In genomic region chr10:59322271-59322670, GRCm38 (mm10) we compare ENCODE assay signal across 8 mouse cellular contexts. TPM values are rescaled to one million over a fixed set of nuclear protein-coding genes. Genes with fewer than 3 reads are reported as not detected.
A peak's percentile ranks its signal among the peaks of the same experiment; 100 is the strongest.
DNase-seq lines count a peak whose midpoint lies in the region; ATAC-seq and TF ChIP-seq lines count a peak whose summit lies in the region.

No protein-coding gene starts in this region.

- H3K9me3 ChIP-seq in lung, postnatal 0 days (ENCODE audit: low read length): no peaks in the 10 kb centered on the region
- no peaks in the 10 kb centered on the region for H3K9me3 ChIP-seq in forebrain, embryonic 13.5 days (replicated peaks)
- H3K9me3 ChIP-seq in limb, embryonic 14.5 days (ENCODE audit: control insufficient read depth, low read length): no peaks in the 10 kb centered on the region

- no peak overlapping the region for H3K9ac ChIP-seq in lung, postnatal 0 days (replicated peaks; ENCODE audit: low read depth)
- H3K9ac ChIP-seq in forebrain, embryonic 13.5 days: peak overlapping the region; percentile 54
- H3K9ac ChIP-seq in limb, embryonic 14.5 days (ENCODE audit: low read depth, low read length, severe bottlenecking): no peak overlapping the region

- no peak for TF ChIP-seq EP300 in lung, postnatal 0 days (IDR thresholded peaks at IDR 0.05)

- no peaks in the 10 kb centered on the region for H3K36me3 ChIP-seq in lung, postnatal 0 days (ENCODE audit: insufficient read depth, low read length)
- no peaks in the 10 kb centered on the region for H3K36me3 ChIP-seq in forebrain, embryonic 13.5 days (ENCODE audit: poor library complexity, severe bottlenecking)
- no peaks in the 10 kb centered on the region for H3K36me3 ChIP-seq in limb, embryonic 14.5 days (ENCODE audit: control insufficient read depth, insufficient read depth, low read length)

- 64% methylated on average over 4 of the region's 4 CpGs for WGBS in lung, postnatal 0 days
- 57% methylated on average over 4 of the region's 4 CpGs for WGBS in forebrain, embryonic 13.5 days
- 51% methylated on average over 4 of the region's 4 CpGs for WGBS in limb, embryonic 14.5 days
- 64% methylated on average over 4 of the region's 4 CpGs for WGBS in olfactory bulb, adult 2 months

- no peak for TF ChIP-seq CTCF in lung, postnatal 0 days (IDR thresholded peaks at IDR 0.05)
- TF ChIP-seq CTCF in olfactory bulb, adult 2 months (IDR thresholded peaks at IDR 0.05; ENCODE audit: insufficient read depth, low read depth, low read length): no peak

- H3K4me2 ChIP-seq in lung, postnatal 0 days (replicated peaks; ENCODE audit: low read depth, low read length): no peak overlapping the region
- peak overlapping the region; percentile 87 for H3K4me2 ChIP-seq in forebrain, embryonic 13.5 days
- peak overlapping the region; percentile 73 for H3K4me2 ChIP-seq in limb, embryonic 14.5 days (replicated peaks; ENCODE audit: low read depth, low read length, severe bottlenecking)

- no peak for ATAC-seq in lung, postnatal 0 days
- no peak for ATAC-seq in forebrain, embryonic 13.5 days
- no peak for ATAC-seq in limb, embryonic 14.5 days (ENCODE audit: low FRiP score, low read depth)

- peaks cover 5% of the 10 kb centered on the region; the same call in 1 of the 2 replicates for H3K4me1 ChIP-seq in lung, postnatal 0 days (ENCODE audit: insufficient read depth, low read depth, low read length)
- H3K4me1 ChIP-seq in forebrain, embryonic 13.5 days: peaks cover 31% of the 10 kb centered on the region
- H3K4me1 ChIP-seq in limb, embryonic 14.5 days (ENCODE audit: control insufficient read depth, insufficient read depth, low read length): peaks cover 19% of the 10 kb centered on the region
- H3K4me1 ChIP-seq in olfactory bulb, adult 2 months (ENCODE audit: control insufficient read depth, insufficient read depth, low read length): no peaks in the 10 kb centered on the region

- no peaks in the 10 kb centered on the region for H3K27me3 ChIP-seq in lung, postnatal 0 days (replicated peaks; ENCODE audit: insufficient read depth, low read length)
- no peaks in the 10 kb centered on the region for H3K27me3 ChIP-seq in forebrain, embryonic 13.5 days
- no peaks in the 10 kb centered on the region for H3K27me3 ChIP-seq in limb, embryonic 14.5 days (ENCODE audit: control insufficient read depth, insufficient read depth, low read length)

- no peak for DNase-seq in lung, postnatal 0 days (ENCODE audit: low spot score)
- no peak for DNase-seq in lung, adult 18-20 months
- no peak for DNase-seq in limb, embryonic 14.5 days (ENCODE audit: low spot score)
- DNase-seq in left cerebral cortex, adult 18-20 months (ENCODE audit: low spot score in 2 of 2): no peak
- no peak for DNase-seq in cerebellum, adult 18-20 months
- no peak for DNase-seq in right cerebral cortex, postnatal 4 days

- peak overlapping the region; percentile 86; the same call in 1 of the 2 replicates for H3K4me3 ChIP-seq in lung, postnatal 0 days (ENCODE audit: low read depth, low read length)
- no peak overlapping the region for H3K4me3 ChIP-seq in forebrain, embryonic 13.5 days
- H3K4me3 ChIP-seq in limb, embryonic 14.5 days (replicated peaks; ENCODE audit: low read length): peak overlapping the region; percentile 74
- H3K4me3 ChIP-seq in olfactory bulb, adult 2 months (ENCODE audit: insufficient read depth, low read depth, low read length): no peak overlapping the region

- no peak for TF ChIP-seq POLR2A in limb, embryonic 14.5 days (IDR thresholded peaks at IDR 0.05; ENCODE audit: borderline replicate concordance, extremely low read depth, insufficient read depth, insufficient read length)
- TF ChIP-seq POLR2A in olfactory bulb, adult 2 months (IDR thresholded peaks at IDR 0.05; ENCODE audit: insufficient read depth, low read depth, low read length): no peak

- H3K27ac ChIP-seq in lung, postnatal 0 days (ENCODE audit: low read length): 0 out of 2 replicates have a peak overlapping the region, but pooled peaks have one; percentile 38
- peak overlapping the region; percentile 73 for H3K27ac ChIP-seq in forebrain, embryonic 13.5 days
- peak overlapping the region; percentile 21 for H3K27ac ChIP-seq in limb, embryonic 14.5 days (replicated peaks; ENCODE audit: low read depth, low read length)
- H3K27ac ChIP-seq in olfactory bulb, adult 2 months (ENCODE audit: insufficient read depth, low read depth, low read length): peak overlapping the region; percentile 83; the same call in 1 of the 2 replicates

RNA-seq across cellular contexts. Expression of gene P4ha1, which starts 0.8 kb away (rescaled TPM):
- polyA plus RNA-seq in lung, postnatal 0 days (2015; fragmentation: Nextera tagmentation; extraction: Ambion mirVana): 40.6 and 40.7 TPM in 2 replicates
- polyA plus RNA-seq in forebrain, embryonic 13.5 days (2015; fragmentation: Nextera tagmentation; extraction: Ambion mirVana): 25.9 and 26.9 TPM in 2 replicates
- 89.7 and 95.1 TPM in 2 replicates for polyA plus RNA-seq in limb, embryonic 14.5 days (2012; rRNA removed)
- polyA plus RNA-seq in limb, embryonic 14.5 days (2014; fragmentation: Nextera tagmentation; extraction: Ambion mirVana): 108 and 110 TPM in 2 replicates
- not detected in 2 replicates for polyA plus RNA-seq in olfactory bulb, adult 2 months (2012; ENCODE audit: insufficient read depth, insufficient read length, low replicate concordance, missing spikeins)
- total RNA-seq in left cerebral cortex, adult 18-20 months (2021): 10 to 100 TPM; 44.8 to 49.7 TPM

Comparison
In these comparisons a context has a peak if more than half of its experiments do, and no peak if none do; other contexts are left out.
1. H3K27ac ChIP-seq: peak in every context shown above with its lines; median percentile 83 in olfactory bulb, adult 2 months; 73 in forebrain, embryonic 13.5 days; 38 in lung, postnatal 0 days; 21 in limb, embryonic 14.5 days.
2. H3K4me3 ChIP-seq: peak in lung, postnatal 0 days (single experiment) and limb, embryonic 14.5 days (single experiment); none in forebrain, embryonic 13.5 days (single experiment) and olfactory bulb, adult 2 months (single experiment).